Mouse (Mus musculus) embryo, embryonic 9.5 days (tissue): ENCODE results near the gene Cdcp2.
"Not testable (repeated sequence)": the region's sequence is repeated elsewhere in the genome, so short reads cannot be mapped to it uniquely, and the experiment has no call there.

Source experiments
- DNase-seq: peaks from one replicate; pipeline ENCODE4 v3.0.0-alpha.2; 2017; ENCODE audit errors: extremely low spot score

Gene Cdcp2

DNA sequence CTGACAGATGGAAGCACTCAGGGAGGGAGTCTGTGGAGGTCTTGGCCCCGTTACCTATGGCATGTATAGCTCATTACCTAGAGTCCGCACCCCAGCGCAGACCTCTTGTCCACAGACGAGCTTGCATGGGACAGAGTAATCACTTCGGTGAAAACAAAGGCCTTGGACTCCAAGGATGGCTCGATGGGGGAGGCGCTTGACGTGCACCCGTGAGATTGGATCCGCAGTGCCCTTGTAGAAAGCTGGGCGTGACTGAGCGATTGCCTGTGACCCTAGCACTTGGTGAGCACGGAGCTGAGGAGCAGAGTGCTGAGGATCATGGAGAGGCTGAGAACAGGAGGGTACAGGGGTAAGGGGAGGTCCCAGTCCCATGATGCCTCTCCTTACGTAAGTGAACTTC is 5.0 kb upstream of the Cdcp2 start:
- no peak for DNase-seq

DNA sequence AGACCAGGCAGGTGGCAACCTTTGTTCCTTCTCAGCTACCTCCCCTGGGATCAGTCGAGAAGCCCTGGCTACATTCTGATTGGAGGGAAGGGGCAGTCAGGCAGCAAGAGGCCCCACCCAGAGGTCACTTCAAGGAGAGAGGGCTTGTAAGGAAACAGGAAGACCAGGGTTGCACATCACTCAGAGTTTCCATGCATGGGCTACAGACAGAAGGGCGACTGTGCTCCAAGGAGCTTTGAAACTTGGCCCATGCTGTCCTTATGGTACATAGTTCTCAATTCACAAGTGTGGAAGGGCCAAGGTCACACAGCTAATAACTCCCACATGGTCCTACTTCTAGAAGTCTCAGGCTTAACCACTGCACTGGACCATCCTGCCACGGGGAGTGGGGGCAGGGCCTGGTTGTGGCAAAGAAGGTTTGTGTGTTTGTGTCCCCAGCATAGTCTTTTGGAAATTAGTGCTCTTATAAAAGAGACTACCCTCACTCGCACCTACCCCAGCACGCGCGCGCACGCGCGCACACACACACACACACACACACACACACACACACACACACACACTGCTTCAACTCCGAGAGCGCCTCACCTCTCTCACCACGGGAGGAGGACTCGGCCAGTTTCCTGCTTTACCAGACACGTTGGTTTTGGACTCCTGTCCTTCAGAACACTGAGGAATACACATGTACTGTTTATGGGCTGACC is 2.1 kb upstream of the Cdcp2 start:
- peak; percentile 14 for DNase-seq

GRCm38 (mm10) chr4:107096043-107096442 is 648 bp upstream of the Cdcp2 start:
- no peak for DNase-seq

GRCm38 (mm10) chr4:107097871-107098270 is 1.2 kb downstream of the Cdcp2 start:
- peak; percentile 12 for DNase-seq

DNA sequence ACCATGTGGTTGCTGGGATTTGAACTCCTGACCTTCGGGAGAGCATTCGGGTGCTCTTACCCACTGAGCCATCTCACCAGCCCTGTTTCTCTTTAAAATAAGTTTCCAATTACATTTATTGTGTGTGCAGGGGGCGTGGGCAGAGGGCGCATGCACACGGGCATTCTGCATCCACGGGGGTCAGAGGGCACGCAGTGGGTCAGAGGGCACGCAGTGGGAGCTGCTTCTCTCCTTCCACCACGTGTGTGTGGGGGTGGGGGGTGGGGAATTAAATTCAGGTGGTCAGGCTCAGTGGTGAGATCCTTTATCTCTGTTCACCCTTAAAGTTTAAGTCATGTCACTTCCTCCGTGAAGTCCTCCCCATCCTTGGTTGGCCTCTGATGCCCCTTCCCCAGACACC is 1.7 kb downstream of the Cdcp2 start:
- peak; percentile 28 for DNase-seq

DNA sequence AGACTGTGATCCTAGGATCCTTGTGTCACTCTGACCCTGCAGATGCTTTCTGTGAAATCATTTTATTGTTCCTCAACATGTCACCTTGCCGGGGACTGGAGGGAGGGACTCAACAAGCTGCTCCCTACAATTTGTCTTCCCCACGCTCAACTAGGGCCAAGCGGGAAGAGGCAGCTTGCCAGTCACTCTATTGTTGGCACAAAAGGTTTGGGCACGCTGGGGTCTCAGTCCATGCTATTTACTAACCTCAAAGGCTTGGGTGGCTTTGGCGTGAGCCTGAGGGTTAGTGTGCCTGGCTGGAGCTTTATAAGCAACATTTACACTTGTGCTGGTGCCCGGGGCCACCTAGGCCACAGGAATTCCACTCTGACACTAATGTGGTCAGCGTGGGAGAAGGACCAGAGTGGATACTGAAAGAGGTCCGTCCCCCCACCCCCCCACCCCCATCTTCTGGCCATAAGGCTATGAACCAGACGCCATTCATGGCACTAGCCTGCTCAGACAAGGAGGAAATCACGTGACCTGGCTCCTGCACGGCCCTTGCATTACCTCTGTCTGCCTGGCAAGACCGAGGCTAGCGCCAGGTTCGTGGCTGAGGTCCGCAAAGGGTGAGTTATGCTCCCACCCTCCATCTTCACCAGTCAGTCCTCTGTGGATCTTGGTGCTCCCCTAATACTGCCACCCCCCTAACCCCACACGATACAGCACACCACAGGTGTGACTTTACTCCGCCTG is 2.3 kb downstream of the Cdcp2 start:
- DNase-seq, result no peak

DNA sequence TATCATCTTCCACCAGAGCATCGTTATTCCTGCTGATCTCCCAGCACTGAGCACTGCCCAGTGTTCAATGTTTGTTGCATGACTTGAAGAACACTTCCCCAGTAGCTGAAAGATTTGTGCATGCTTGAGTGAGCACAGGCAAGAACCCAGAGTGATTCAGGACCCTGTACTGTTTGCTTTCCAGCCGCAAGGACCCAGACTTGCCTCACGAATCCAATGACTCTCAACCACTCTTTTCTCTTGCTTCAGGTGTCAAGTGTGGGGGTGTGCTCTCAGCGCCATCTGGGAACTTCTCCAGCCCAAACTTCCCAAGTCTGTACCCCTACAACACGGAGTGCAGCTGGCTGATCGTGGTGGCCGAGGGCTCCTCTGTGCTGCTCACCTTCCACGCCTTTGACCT is 5.5 kb downstream of the Cdcp2 start:
- DNase-seq, result no peak

GRCm38 (mm10) chr4:107106777-107107176 is 10.1 kb downstream of the Cdcp2 start:
- DNase-seq, result no peak

DNA sequence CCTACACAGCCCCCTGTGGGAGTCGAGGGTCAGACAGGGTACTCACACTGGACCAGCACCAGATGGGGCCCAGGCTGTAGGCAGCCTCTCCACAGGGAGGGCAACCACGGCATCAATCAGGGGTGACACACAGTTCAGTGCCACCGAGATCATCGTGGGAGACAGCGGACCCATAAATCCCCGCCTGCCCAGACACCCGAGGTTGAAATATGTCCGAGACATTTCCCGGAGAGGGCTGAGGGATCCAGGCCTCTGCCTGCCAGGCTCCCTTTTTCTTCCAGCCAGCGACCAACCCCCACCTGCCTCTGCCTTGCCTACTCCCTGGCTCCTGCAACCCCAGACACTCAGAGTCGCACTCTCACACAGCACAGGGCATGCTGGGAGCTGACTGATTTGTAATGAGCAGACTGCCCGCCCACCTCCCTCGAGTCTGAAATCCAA is 11.6 kb downstream of the Cdcp2 start:
- peak; percentile 43 for DNase-seq

GRCm38 (mm10) chr4:107109181-107109580 is 12.5 kb downstream of the Cdcp2 start:
- DNase-seq, result not testable (repeated sequence)

DNA sequence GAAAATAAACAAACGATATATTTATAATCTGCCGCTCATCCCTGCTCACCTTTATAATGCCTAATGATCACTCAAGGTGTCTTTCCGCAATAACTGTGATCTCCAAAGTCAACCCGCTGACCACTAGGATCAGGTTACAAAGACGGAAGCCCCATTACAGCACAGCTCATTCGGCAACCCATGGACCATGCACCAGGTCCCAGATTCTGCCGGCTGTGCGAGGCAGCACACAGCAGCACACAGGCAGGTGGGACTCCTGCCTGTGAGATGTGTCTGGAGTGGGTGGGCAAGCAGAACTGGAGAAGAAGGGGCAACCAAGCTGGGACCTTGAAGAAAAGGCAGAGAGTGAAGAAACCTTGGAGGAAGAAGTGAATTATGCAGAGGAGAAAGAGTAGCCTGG is 17.6 kb downstream of the Cdcp2 start:
- DNase-seq, result no peak

GRCm38 (mm10) chr4:107117741-107118385 is 21.2 kb downstream of the Cdcp2 start:
- DNase-seq, result no peak

- no peak for DNase-seq
Measured at GRCm38 (mm10) chr4:107119056-107119455, 22.4 kb downstream of the Cdcp2 start.

- DNase-seq, result no peak
Measured at GRCm38 (mm10) chr4:107120676-107121075, 24.0 kb downstream of the Cdcp2 start.

- peak; percentile 68 for DNase-seq
Measured at GRCm38 (mm10) chr4:107121165-107121943, 24.7 kb downstream of the Cdcp2 start.

GRCm38 (mm10) chr4:107124376-107124775 is 27.7 kb downstream of the Cdcp2 start:
- DNase-seq, result no peak

GRCm38 (mm10) chr4:107125101-107125500 is 28.4 kb downstream of the Cdcp2 start:
- no peak for DNase-seq

- no peak for DNase-seq
Measured at GRCm38 (mm10) chr4:107126389-107126788, 29.7 kb downstream of the Cdcp2 start.

DNA sequence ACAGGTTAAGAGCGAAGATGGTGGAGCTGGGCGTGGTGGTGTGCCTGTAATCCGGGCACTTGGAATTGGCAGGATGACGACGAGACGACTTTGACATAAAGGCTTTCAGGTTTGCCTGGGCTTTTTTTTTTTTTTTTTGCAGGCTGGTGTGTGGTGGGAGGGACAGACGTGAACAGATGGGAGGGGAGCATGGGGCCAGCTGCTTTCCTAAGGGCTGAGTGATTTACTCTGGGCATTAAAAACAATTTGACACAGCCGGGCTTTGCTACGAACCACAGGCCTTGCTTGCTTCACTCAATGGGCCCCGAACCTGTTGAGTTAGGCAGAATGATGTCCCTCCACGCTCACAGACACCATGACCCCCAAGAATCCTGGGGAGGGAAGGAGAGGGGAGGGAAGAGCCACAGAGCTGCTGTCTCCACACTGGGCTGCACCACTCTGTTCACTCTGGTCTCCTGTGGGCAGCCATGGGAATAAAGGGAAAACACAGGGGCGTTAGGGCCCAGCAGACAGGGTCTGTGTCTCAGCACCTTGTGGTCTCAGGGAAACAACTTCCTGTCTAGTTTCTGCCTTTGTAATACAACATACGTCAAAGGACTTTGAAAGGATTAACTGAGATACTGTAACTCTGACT is 30.3 kb downstream of the Cdcp2 start:
- no peak for DNase-seq

- peak; percentile 38 for DNase-seq
Measured at GRCm38 (mm10) chr4:107127901-107128669, 31.4 kb downstream of the Cdcp2 start.

- DNase-seq, result no peak
Measured at GRCm38 (mm10) chr4:107129373-107129772, 32.7 kb downstream of the Cdcp2 start.
